Mouse (Mus musculus) embryonic facial prominence, embryonic 11.5 days (tissue): ENCODE results near the gene Mgat5. TPM values are rescaled to one million over a fixed set of nuclear protein-coding genes. Genes with fewer than 3 reads are reported as not detected.

Experiments
- ATAC-seq: fragments of 200-750 bp; cut with Nextera tagmentation; replicated peaks from 2 replicates; pipeline ENCODE4 v1.8.0; 2017; ENCODE audit warnings: low read depth; ENCODE audit not compliant: insufficient number of reproducible peaks, low FRiP score, low TSS enrichment
- DNase-seq: peaks from one replicate; pipeline ENCODE4 v3.0.0-alpha.2; 2015; ENCODE audit warnings: low spot score
- H3K27ac ChIP-seq: fragments of 300-500 bp; sonication (generic); replicated peaks from 2 replicates; pipeline ENCODE4 v1.5.1; 2014; ENCODE audit warnings: mild to moderate bottlenecking, low read depth, low read length, control low read depth
- H3K27me3 ChIP-seq: fragments of 300-500 bp; sonication (generic); 2 replicates; pipeline ENCODE4 v1.6.1; 2014; ENCODE audit warnings: mild to moderate bottlenecking, low read length, moderate library complexity, mixed read lengths; ENCODE audit not compliant: control insufficient read depth, insufficient read depth
- H3K36me3 ChIP-seq: fragments of 300-500 bp; sonication (generic); replicated peaks from 2 replicates; pipeline ENCODE4 v1.6.1; 2014; ENCODE audit warnings: low read depth, mild to moderate bottlenecking, low read length, moderate library complexity, mixed read lengths; ENCODE audit not compliant: control insufficient read depth, insufficient read depth
- H3K4me1 ChIP-seq: fragments of 300-500 bp; sonication (generic); 2 replicates; pipeline ENCODE4 v1.6.1; 2014; ENCODE audit warnings: low read length, mixed read lengths; ENCODE audit not compliant: control insufficient read depth, insufficient read depth
- H3K4me2 ChIP-seq: fragments of 300-500 bp; sonication (generic); 2 replicates; pipeline ENCODE4 v1.6.1; 2014; ENCODE audit warnings: low read depth, mild to moderate bottlenecking, control low read depth, low read length, moderate library complexity
- H3K4me3 ChIP-seq: fragments of 300-500 bp; sonication (generic); 2 replicates; pipeline ENCODE4 v1.5.1; 2014; ENCODE audit warnings: low read depth, low read length, control low read depth
- H3K9ac ChIP-seq: fragments of 300-500 bp; sonication (generic); replicated peaks from 2 replicates; pipeline ENCODE4 v1.6.1; 2014; ENCODE audit warnings: mild to moderate bottlenecking, control low read depth, low read length
- H3K9me3 ChIP-seq: fragments of 300-500 bp; sonication (generic); replicated peaks from 2 replicates; pipeline ENCODE4 v1.6.1; 2016; ENCODE audit warnings: mild to moderate bottlenecking, low read length, inconsistent platforms, mixed read lengths; ENCODE audit not compliant: control insufficient read depth
- WGBS: fragments of 180-500 bp; shearing (Covaris S2); extraction: QIAGEN DNeasy Blood & Tissue Kit; methylation state at CpG from one replicate; pipeline ENCODE4 v1.1.7; 2014; 5-methylcytosine and 5-hydroxymethylcytosine counted together
- polyA plus RNA-seq: library from polyadenylated mRNA; unstranded; fragments of >200 nt; fragmentation: Nextera tagmentation; extraction: Ambion mirVana; gene quantifications from 2 replicates; pipeline ENCODE4 v1.2.1, GENCODE M21; 2014

Mgat5 gene
- polyA plus RNA-seq, 1 experiment from 2014 or later = 6.1 TPM

DNA sequence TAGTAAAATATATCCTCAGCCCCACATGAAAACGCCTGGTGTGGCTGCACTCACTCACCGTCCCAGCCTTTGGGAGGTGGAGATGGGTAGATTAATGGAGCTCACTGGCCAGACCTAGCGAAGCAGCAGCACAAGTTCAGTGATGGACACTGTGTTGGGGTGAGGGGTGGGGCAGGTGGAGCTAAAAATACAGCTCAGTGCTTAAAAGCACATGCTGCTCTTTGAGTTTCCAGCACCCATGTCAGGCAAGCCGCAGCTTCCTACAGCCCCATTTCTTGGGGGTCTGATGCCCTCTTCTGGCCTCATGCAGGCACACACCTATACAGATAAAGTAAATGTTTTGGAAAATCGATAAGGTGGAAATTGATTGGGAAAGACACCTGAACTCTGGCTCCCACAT lies 204.7 kb downstream of the Mgat5 start:
- no peak overlapping the region for H3K4me2 ChIP-seq
- 30% methylated on average over 5 of the region's 5 CpGs for WGBS
- DNase-seq (peak; percentile 47), ATAC-seq (peak; percentile 60)
- H3K27ac ChIP-seq = no peak overlapping the region
- no peaks in the 10 kb centered on the region for H3K9me3 ChIP-seq
- no peaks in the 10 kb centered on the region for H3K27me3 ChIP-seq
- no peaks in the 10 kb centered on the region for H3K36me3 ChIP-seq
- no peak overlapping the region for H3K4me3 ChIP-seq
- H3K4me1 ChIP-seq = no peaks in the 10 kb centered on the region
- H3K9ac ChIP-seq = no peak overlapping the region

DNA sequence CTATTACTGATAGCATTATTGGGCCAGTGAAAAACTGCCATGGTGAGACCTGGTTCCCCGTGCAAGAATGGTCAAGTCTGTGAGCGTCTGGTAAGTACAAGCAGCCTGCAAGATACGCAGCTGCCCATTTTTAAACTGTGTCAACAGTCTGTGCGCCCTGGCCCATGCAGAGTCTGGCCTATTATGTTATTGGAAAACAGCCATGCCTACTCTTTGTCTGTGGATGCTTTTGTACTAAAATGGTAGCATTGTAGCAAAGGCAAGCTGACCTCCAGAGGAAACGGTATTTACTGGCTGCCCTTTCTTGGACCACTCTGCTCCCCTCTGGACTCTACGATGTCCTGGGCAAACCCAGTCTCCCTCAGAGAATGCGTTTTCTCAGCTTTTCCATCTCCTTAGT lies 209.7 kb downstream of the Mgat5 start:
- DNase-seq = no peak
- Histone ChIP-seq H3K36me3 (no peaks in the 10 kb centered on the region), H3K4me2 (no peak overlapping the region), H3K27me3 (no peaks in the 10 kb centered on the region), H3K9ac (no peak overlapping the region), H3K4me3 (no peak overlapping the region), H3K27ac (no peak overlapping the region), H3K4me1 (no peaks in the 10 kb centered on the region), H3K9me3 (no peaks in the 10 kb centered on the region)
- ATAC-seq = no peak
- 81% methylated on average over 7 of the region's 7 CpGs for WGBS

DNA sequence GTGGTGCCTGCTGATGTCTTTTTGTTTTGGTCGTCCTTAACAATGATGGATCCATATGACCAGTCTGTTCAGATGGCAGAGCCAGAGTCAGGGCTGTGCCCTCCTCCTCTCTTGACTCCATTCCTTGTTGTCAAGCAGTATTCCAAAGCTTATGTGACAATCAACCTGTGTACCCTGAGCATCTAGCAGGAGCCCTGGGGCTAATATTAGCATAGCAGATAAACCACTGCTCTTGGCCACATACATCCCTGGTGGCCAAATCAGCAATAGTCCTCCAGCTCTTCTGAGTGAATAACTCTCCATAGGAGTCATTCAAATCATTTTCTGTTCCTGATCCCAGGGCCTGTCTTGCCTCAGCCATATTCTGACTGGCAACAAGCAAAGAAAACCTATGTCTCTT lies 211.1 kb downstream of the Mgat5 start:
- DNase-seq (no peak), ATAC-seq (no peak)
- Histone ChIP-seq H3K4me3 (no peak overlapping the region), H3K36me3 (no peaks in the 10 kb centered on the region), H3K4me1 (no peaks in the 10 kb centered on the region), H3K4me2 (no peak overlapping the region), H3K27me3 (no peaks in the 10 kb centered on the region), H3K27ac (no peak overlapping the region), H3K9ac (no peak overlapping the region), H3K9me3 (no peaks in the 10 kb centered on the region)
- 88% methylated on average over 1 of the region's 1 CpGs for WGBS

DNA sequence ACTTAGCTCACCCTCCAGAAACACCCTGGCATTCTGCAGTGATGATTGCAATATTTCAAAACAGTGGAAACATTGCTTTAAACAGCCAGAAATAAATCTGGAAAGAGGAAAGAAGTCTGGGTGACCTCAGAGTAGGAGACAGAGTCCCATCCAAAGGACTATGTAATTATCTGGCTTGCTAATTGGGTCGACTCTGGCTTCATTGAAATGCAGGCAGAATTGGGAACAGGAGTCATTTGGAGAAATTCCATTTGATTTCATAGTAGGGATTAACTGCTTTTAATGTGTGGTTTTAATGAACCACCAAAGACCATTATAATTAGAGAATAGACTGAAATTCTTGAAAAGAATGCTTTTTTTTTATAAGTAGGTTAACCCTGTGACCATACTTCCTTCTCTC lies 212.2 kb downstream of the Mgat5 start:
- Histone ChIP-seq H3K9me3 (no peaks in the 10 kb centered on the region), H3K36me3 (no peaks in the 10 kb centered on the region), H3K27ac (no peak overlapping the region), H3K4me3 (no peak overlapping the region), H3K27me3 (no peaks in the 10 kb centered on the region), H3K4me1 (no peaks in the 10 kb centered on the region), H3K4me2 (no peak overlapping the region), H3K9ac (no peak overlapping the region)
- ATAC-seq = no peak
- 67% methylated on average over 1 of the region's 1 CpGs for WGBS
- DNase-seq = no peak

DNA sequence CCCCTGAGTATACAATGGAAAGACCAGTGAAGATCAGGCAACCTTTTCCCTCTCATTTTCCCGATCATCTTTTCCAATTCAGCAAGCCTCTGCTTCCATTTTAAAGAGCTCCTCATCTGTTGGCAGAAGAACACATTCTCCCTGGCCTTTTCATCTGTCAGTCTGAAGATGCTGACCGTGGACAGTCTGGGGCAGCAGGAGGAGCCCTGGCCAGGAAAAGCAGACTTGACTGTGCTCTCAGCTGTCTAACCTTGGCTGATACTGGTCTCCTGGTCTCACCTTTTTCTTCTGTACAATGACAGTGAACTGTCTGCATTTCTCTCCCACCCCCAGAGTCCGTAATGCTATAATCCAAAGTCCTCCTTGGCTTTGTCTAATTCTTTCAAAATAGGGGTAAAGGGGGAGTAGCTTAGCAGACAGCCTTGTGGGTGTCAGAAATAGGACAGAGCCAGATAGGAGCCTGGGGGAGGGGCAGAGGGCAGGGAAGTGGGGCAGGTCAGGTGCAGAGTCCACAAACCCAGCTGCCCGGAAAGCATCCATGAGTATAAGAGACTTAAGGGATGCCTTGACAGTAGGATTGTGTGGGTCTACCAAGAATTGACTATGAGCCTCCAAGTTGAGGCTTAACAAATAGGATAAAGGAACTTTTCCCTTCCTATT lies 214.2 kb downstream of the Mgat5 start:
- no peak overlapping the region for H3K27ac ChIP-seq
- H3K4me1 ChIP-seq = no peaks in the 10 kb centered on the region
- no peak overlapping the region for H3K4me2 ChIP-seq
- no peak overlapping the region for H3K9ac ChIP-seq
- H3K4me3 ChIP-seq = no peak overlapping the region
- no peak for ATAC-seq
- no peaks in the 10 kb centered on the region for H3K27me3 ChIP-seq
- no peak for DNase-seq
- no peaks in the 10 kb centered on the region for H3K36me3 ChIP-seq
- 86% methylated on average over 4 of the region's 4 CpGs for WGBS
- H3K9me3 ChIP-seq = no peaks in the 10 kb centered on the region

DNA sequence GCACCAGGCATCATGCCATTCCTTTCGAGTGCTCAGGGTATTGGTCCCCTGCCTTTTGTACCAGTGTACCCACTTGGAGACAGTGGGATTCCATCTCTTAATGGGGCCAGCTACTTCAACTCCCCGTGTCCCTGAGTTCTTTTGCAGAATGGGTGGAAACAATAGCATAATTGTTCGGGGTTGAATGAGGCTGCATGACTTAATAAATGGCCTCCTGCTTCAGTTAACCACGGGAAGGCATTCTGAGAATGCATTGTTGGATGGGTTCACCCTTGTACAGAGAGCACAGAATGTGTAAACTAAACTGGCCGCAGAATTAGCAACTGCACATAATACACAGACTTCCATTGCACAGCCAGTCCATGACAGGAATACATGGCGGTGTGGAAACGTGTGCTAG lies 214.8 kb downstream of the Mgat5 start:
- no peak overlapping the region for H3K27ac ChIP-seq
- no peaks in the 10 kb centered on the region for H3K27me3 ChIP-seq
- H3K4me2 ChIP-seq = no peak overlapping the region
- no peak for ATAC-seq
- DNase-seq = no peak
- no peak overlapping the region for H3K9ac ChIP-seq
- WGBS = 63% methylated on average over 7 of the region's 7 CpGs
- no peaks in the 10 kb centered on the region for H3K9me3 ChIP-seq
- H3K4me1 ChIP-seq = no peaks in the 10 kb centered on the region
- no peak overlapping the region for H3K4me3 ChIP-seq
- no peaks in the 10 kb centered on the region for H3K36me3 ChIP-seq

DNA sequence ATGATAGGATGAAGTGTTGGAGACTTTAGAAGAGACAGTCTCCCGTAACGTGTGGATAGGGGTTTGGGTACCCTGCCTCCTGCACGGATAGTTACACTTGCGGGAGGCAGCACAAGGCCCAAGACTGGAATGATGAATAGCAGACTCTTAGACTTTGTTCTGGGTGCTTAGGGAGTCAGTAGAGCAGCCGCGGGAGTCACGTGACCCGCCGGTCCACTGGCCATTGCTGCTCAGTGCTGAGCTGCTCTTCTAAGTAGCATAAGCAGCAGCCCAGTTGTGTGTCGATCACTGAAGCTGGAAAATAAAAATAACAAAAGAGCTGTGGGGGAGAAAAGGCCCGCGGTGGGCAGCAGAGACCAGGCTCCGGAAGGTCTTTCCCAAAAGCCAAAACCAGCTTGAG lies 215.6 kb downstream of the Mgat5 start:
- Histone ChIP-seq H3K4me3 (no peak overlapping the region), H3K4me2 (no peak overlapping the region)
- no peak for ATAC-seq

DNA sequence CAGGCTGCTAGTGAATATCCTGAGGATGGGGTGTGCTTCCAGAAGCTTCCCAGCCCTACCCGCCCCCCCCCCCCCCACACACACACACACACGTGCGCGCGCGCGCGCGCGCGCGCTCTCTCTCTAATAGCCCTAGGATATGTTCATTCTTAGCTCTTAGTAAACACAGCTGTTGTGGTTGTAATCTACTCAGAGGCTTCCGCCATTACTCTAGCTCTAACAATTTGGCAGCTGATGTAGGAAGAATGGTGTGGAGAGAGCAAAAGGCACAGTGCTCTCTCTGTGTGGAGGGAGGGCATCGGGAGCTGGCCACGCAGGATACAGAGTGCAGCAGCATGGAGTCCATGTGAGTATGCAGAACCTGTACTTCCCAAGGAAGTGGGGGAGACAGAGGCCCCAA lies 216.0 kb downstream of the Mgat5 start:
- H3K9me3 ChIP-seq = no peaks in the 10 kb centered on the region
- no peak overlapping the region for H3K9ac ChIP-seq
- WGBS = 70% methylated on average over 14 of the region's 15 CpGs
- DNase-seq (no peak), ATAC-seq (no peak)
- H3K4me2 ChIP-seq = no peak overlapping the region
- no peak overlapping the region for H3K4me3 ChIP-seq
- no peak overlapping the region for H3K27ac ChIP-seq
- no peaks in the 10 kb centered on the region for H3K27me3 ChIP-seq
- no peaks in the 10 kb centered on the region for H3K36me3 ChIP-seq
- H3K4me1 ChIP-seq = no peaks in the 10 kb centered on the region

More for the DNA sequence above, 215.6 kb downstream of the Mgat5 start:
- Histone ChIP-seq H3K9ac (no peak overlapping the region), H3K4me1 (no peaks in the 10 kb centered on the region), H3K9me3 (no peaks in the 10 kb centered on the region), H3K27me3 (no peaks in the 10 kb centered on the region), H3K36me3 (no peaks in the 10 kb centered on the region), H3K27ac (no peak overlapping the region)
- no peak for DNase-seq
- WGBS = 54% methylated on average over 13 of the region's 13 CpGs
